Mouse (Mus musculus) liver, embryonic 14.5 days (tissue): ENCODE measurements around the gene Serpinf2.

Experiments used
- CTCF ChIP-seq: IDR thresholded peaks from 2 replicates; pipeline ENCODE4 v1.5.1; 2016; ENCODE audit warnings: antibody characterized with exemption, low read depth, control low read depth
- EP300 ChIP-seq: IDR thresholded peaks from 2 replicates; pipeline ENCODE4 v1.6.1; 2016; ENCODE audit warnings: antibody characterized with exemption, low read depth

DNA sequence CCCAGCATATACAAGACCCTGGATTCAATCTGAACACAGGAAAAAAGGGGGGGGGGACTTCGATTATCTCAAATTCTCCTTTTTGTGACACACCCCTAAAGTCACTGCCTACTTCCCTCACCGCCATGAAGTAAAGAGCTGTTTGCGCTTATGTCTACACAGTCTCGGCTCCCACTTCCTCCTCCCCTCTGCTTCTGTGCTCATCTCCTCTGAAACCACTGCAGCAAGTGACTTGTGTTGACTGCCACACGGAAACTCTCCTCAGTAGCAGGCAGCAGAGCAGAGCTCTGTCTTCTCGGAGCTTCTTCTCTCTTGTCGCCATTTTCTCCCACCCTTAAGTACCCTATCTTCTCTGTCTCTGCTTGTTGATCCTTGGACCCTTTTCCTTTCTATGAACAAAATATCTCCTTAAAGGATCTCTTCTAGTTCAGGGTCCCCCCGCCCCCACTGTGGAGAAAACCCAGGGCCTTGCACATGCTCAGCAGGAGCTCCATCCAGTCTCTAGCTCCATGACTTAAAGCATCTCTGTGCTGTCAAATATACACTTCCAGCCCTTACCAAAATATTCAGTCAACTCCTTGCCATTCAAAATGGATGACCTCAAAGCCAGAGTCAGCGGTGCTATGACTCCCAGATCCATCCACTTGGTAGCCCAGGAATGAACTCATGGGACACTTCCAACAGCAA lies 10.2 kb downstream of the Serpinf2 start:
- TF ChIP-seq CTCF (no peak), EP300 (no peak)
